Mouse (Mus musculus) erythroblast, embryonic 14.5 days (primary cell): ENCODE measurements around the gene Rilp.

Source experiments
- GATA1 ChIP-seq: IDR thresholded peaks from 2 replicates; pipeline ENCODE4 v1.6.1; 2012; ENCODE audit warnings: low read length, inconsistent platforms, mixed read lengths
- TAL1 ChIP-seq: IDR thresholded peaks from 3 replicates; pipeline ENCODE4 v1.6.1; 2012; ENCODE audit warnings: low read length, inconsistent platforms, mixed read lengths

GRCm38 (mm10) chr11:75560530-75561409 is 50.9 kb downstream of the Rilp start:
- TF ChIP-seq TAL1: no peak
- no peak for TF ChIP-seq GATA1
